Mouse (Mus musculus): ENCODE measurements around the gene Vmo1. TPM values are rescaled to one million over a fixed set of nuclear protein-coding genes. Genes with fewer than 3 reads are reported as not detected.
"Not testable (repeated sequence)": the region's sequence is repeated elsewhere in the genome, so short reads cannot be mapped to it uniquely, and the experiment has no call there.

The Vmo1 gene
- polyA plus RNA-seq, 1 experiment from 2014 or later, result 0.72 TPM

- no peak for ATAC-seq (ENCODE audit: low read depth)
- H3K27me3 ChIP-seq (ENCODE audit: control insufficient read depth, insufficient read depth, low read depth, low read length), result no peaks in the 10 kb centered on the region
- H3K4me3 ChIP-seq (ENCODE audit: low read length), result no peak overlapping the region
- H3K27ac ChIP-seq (ENCODE audit: low read length), result no peak overlapping the region
- no peak overlapping the region for H3K9ac ChIP-seq (ENCODE audit: low read length)
- no peaks in the 10 kb centered on the region for H3K4me1 ChIP-seq (replicated peaks; ENCODE audit: control insufficient read depth, insufficient read depth, low read length)
- H3K36me3 ChIP-seq (ENCODE audit: control insufficient read depth, insufficient read depth, low read length), result no peaks in the 10 kb centered on the region
- 80% methylated on average over 6 of the region's 6 CpGs for WGBS
- no peak overlapping the region for H3K4me2 ChIP-seq (ENCODE audit: low read depth, low read length)
- no peaks in the 10 kb centered on the region; the same call in 1 of the 2 replicates for H3K9me3 ChIP-seq (ENCODE audit: control insufficient read depth, low read length)
Observed at GRCm38 (mm10) chr11:70489684-70490083, 24.7 kb downstream of the Vmo1 start.

- H3K9me3 ChIP-seq (ENCODE audit: control insufficient read depth, low read length), result no peaks in the 10 kb centered on the region; the same call in 1 of the 2 replicates
- no peaks in the 10 kb centered on the region for H3K27me3 ChIP-seq (ENCODE audit: control insufficient read depth, insufficient read depth, low read depth, low read length)
- ATAC-seq (ENCODE audit: low read depth), result no peak
- H3K27ac ChIP-seq (ENCODE audit: low read length), result no peak overlapping the region
- no peak overlapping the region for H3K9ac ChIP-seq (ENCODE audit: low read length)
- WGBS, result 70% methylated on average over 3 of the region's 3 CpGs
- H3K4me2 ChIP-seq (ENCODE audit: low read depth, low read length), result no peak overlapping the region
- H3K4me3 ChIP-seq (ENCODE audit: low read length), result no peak overlapping the region
- H3K4me1 ChIP-seq (replicated peaks; ENCODE audit: control insufficient read depth, insufficient read depth, low read length), result no peaks in the 10 kb centered on the region
- no peaks in the 10 kb centered on the region for H3K36me3 ChIP-seq (ENCODE audit: control insufficient read depth, insufficient read depth, low read length)
Observed at GRCm38 (mm10) chr11:70489138-70489537, 25.3 kb downstream of the Vmo1 start.

GRCm38 (mm10) chr11:70487816-70488215 is 26.6 kb downstream of the Vmo1 start:
- Histone ChIP-seq H3K4me3 (ENCODE audit: low read length) (no peak overlapping the region), H3K9me3 (ENCODE audit: control insufficient read depth, low read length) (no peaks in the 10 kb centered on the region; the same call in 1 of the 2 replicates), H3K27ac (ENCODE audit: low read length) (no peak overlapping the region), H3K36me3 (ENCODE audit: control insufficient read depth, insufficient read depth, low read length) (no peaks in the 10 kb centered on the region), H3K4me1 (replicated peaks; ENCODE audit: control insufficient read depth, insufficient read depth, low read length) (no peaks in the 10 kb centered on the region), H3K4me2 (ENCODE audit: low read depth, low read length) (no peak overlapping the region), H3K27me3 (ENCODE audit: control insufficient read depth, insufficient read depth, low read depth, low read length) (no peaks in the 10 kb centered on the region), H3K9ac (ENCODE audit: low read length) (no peak overlapping the region)
- no peak for ATAC-seq (ENCODE audit: low read depth)
- WGBS, result 30% methylated on average over 4 of the region's 4 CpGs

GRCm38 (mm10) chr11:70485498-70485897 is 28.9 kb downstream of the Vmo1 start:
- no peak overlapping the region for H3K4me3 ChIP-seq (ENCODE audit: low read length)
- no peaks in the 10 kb centered on the region for H3K27me3 ChIP-seq (ENCODE audit: control insufficient read depth, insufficient read depth, low read depth, low read length)
- no peak overlapping the region for H3K9ac ChIP-seq (ENCODE audit: low read length)
- 35% methylated on average over 2 of the region's 2 CpGs for WGBS
- no peak overlapping the region for H3K27ac ChIP-seq (ENCODE audit: low read length)
- no peak overlapping the region for H3K4me2 ChIP-seq (ENCODE audit: low read depth, low read length)
- no peaks in the 10 kb centered on the region for H3K4me1 ChIP-seq (replicated peaks; ENCODE audit: control insufficient read depth, insufficient read depth, low read length)
- no peaks in the 10 kb centered on the region for H3K9me3 ChIP-seq (ENCODE audit: control insufficient read depth, low read length)
- peak; percentile 56; the same call in 1 of the 2 replicates for ATAC-seq (ENCODE audit: low read depth)
- H3K36me3 ChIP-seq (ENCODE audit: control insufficient read depth, insufficient read depth, low read length), result no peaks in the 10 kb centered on the region

DNA sequence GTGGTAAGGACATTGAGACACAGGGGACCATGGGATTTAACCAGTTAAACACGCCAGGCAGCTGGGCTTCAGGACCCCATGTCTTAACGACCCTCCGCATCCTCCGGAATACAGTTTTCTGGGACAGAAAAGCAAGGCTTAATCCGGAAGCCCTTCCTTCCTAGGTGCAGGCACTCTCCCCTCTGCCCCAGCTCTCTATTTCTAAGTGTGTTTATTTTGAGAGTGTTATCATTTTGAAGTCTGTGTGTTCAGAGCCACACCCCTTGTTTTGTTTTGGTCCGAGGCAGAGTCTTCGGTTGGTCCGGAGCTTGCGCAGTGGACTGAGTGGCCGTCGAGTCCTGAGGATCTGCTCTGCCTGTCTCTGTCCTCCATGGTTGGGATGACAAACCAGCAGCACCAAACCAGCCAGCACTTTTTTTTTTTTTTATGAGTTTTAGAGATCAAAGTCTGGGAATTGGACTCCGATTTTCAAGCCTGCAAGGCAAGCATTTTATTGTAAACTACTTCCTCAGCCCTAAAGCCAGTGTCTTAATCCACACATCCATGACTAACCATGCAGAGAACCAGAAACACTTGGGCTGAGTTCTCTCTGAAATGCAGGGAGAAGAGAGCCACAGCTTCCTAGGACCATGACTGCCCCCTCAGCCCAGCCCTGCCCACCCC is 39.4 kb downstream of the Vmo1 start:
- Histone ChIP-seq H3K9me3 (ENCODE audit: control insufficient read depth, low read length) (no peaks in the 10 kb centered on the region), H3K4me3 (ENCODE audit: low read length) (no peak overlapping the region), H3K4me1 (replicated peaks; ENCODE audit: control insufficient read depth, insufficient read depth, low read length) (no peaks in the 10 kb centered on the region), H3K4me2 (ENCODE audit: low read depth, low read length) (no peak overlapping the region), H3K27me3 (ENCODE audit: control insufficient read depth, insufficient read depth, low read depth, low read length) (no peaks in the 10 kb centered on the region), H3K9ac (ENCODE audit: low read length) (0 out of 2 replicates have a peak overlapping the region, but pooled peaks have one; percentile 28), H3K36me3 (ENCODE audit: control insufficient read depth, insufficient read depth, low read length) (no peaks in the 10 kb centered on the region), H3K27ac (ENCODE audit: low read length) (no peak overlapping the region)
- WGBS, result 47% methylated on average over 12 of the region's 12 CpGs
- ATAC-seq (ENCODE audit: low read depth), result no peak

GRCm38 (mm10) chr11:70473291-70473690 is 41.1 kb downstream of the Vmo1 start:
- not testable (repeated sequence) for H3K4me1 ChIP-seq (replicated peaks; ENCODE audit: control insufficient read depth, insufficient read depth, low read length); H3K4me2 ChIP-seq (ENCODE audit: low read depth, low read length); H3K36me3 ChIP-seq (ENCODE audit: control insufficient read depth, insufficient read depth, low read length); H3K4me3 ChIP-seq (ENCODE audit: low read length); H3K9me3 ChIP-seq (ENCODE audit: control insufficient read depth, low read length); H3K27ac ChIP-seq (ENCODE audit: low read length); ATAC-seq (ENCODE audit: low read depth); H3K27me3 ChIP-seq (ENCODE audit: control insufficient read depth, insufficient read depth, low read depth, low read length); H3K9ac ChIP-seq (ENCODE audit: low read length)
- WGBS, result 84% methylated on average over 5 of the region's 5 CpGs

- no peak for ATAC-seq (ENCODE audit: low read depth)
- no peak overlapping the region for H3K9ac ChIP-seq (ENCODE audit: low read length)
- H3K27ac ChIP-seq (ENCODE audit: low read length), result no peak overlapping the region
- H3K27me3 ChIP-seq (ENCODE audit: control insufficient read depth, insufficient read depth, low read depth, low read length), result no peaks in the 10 kb centered on the region
- H3K4me3 ChIP-seq (ENCODE audit: low read length), result no peak overlapping the region
- no peaks in the 10 kb centered on the region for H3K36me3 ChIP-seq (ENCODE audit: control insufficient read depth, insufficient read depth, low read length)
- no peak overlapping the region for H3K4me2 ChIP-seq (ENCODE audit: low read depth, low read length)
- no peaks in the 10 kb centered on the region for H3K9me3 ChIP-seq (ENCODE audit: control insufficient read depth, low read length)
- H3K4me1 ChIP-seq (replicated peaks; ENCODE audit: control insufficient read depth, insufficient read depth, low read length), result peaks cover 14% of the 10 kb centered on the region
Observed at GRCm38 (mm10) chr11:70472716-70473115, 41.7 kb downstream of the Vmo1 start.

GRCm38 (mm10) chr11:70469764-70470163 is 44.7 kb downstream of the Vmo1 start:
- Histone ChIP-seq H3K27ac (ENCODE audit: low read length) (no peak overlapping the region), H3K9me3 (ENCODE audit: control insufficient read depth, low read length) (no peaks in the 10 kb centered on the region), H3K9ac (ENCODE audit: low read length) (no peak overlapping the region), H3K27me3 (ENCODE audit: control insufficient read depth, insufficient read depth, low read depth, low read length) (peaks cover 4% of the 10 kb centered on the region), H3K4me3 (ENCODE audit: low read length) (no peak overlapping the region), H3K4me2 (ENCODE audit: low read depth, low read length) (no peak overlapping the region), H3K4me1 (replicated peaks; ENCODE audit: control insufficient read depth, insufficient read depth, low read length) (peaks cover 34% of the 10 kb centered on the region), H3K36me3 (ENCODE audit: control insufficient read depth, insufficient read depth, low read length) (no peaks in the 10 kb centered on the region)
- ATAC-seq (ENCODE audit: low read depth), result no peak
- WGBS, result 88% methylated on average over 3 of the region's 3 CpGs

GRCm38 (mm10) chr11:70467902-70468619 is 46.4 kb downstream of the Vmo1 start:
- no peaks in the 10 kb centered on the region for H3K36me3 ChIP-seq (ENCODE audit: control insufficient read depth, insufficient read depth, low read length)
- H3K9me3 ChIP-seq (ENCODE audit: control insufficient read depth, low read length), result no peaks in the 10 kb centered on the region
- H3K4me2 ChIP-seq (ENCODE audit: low read depth, low read length), result no peak overlapping the region
- 53% methylated on average over 4 of the region's 5 CpGs for WGBS
- peaks cover 34% of the 10 kb centered on the region for H3K4me1 ChIP-seq (replicated peaks; ENCODE audit: control insufficient read depth, insufficient read depth, low read length)
- ATAC-seq (ENCODE audit: low read depth), result no peak
- H3K4me3 ChIP-seq (ENCODE audit: low read length), result no peak overlapping the region
- peak overlapping the region; percentile 47; the same call in 1 of the 2 replicates for H3K27ac ChIP-seq (ENCODE audit: low read length)
- no peak overlapping the region for H3K9ac ChIP-seq (ENCODE audit: low read length)
- peaks cover 4% of the 10 kb centered on the region for H3K27me3 ChIP-seq (ENCODE audit: control insufficient read depth, insufficient read depth, low read depth, low read length)

Measured in lung, embryonic 16.5 days (tissue).